Mouse (Mus musculus): ENCODE data around the gene Vac14. TPM values are rescaled to one million over a fixed set of nuclear protein-coding genes. Genes with fewer than 3 reads are reported as not detected.

The Vac14 gene
- polyA plus RNA-seq, 1 experiment = 26.8 TPM

- H3ac ChIP-seq (ENCODE audit: control insufficient read depth, insufficient read length) = no peak overlapping the region
- peak overlapping the region; percentile 91 for H3K4me3 ChIP-seq
- no peak for TF ChIP-seq CEBPB (IDR thresholded peaks at IDR 0.05; ENCODE audit: insufficient read depth, poor library complexity, severe bottlenecking)
- TF ChIP-seq REST (IDR thresholded peaks at IDR 0.05; ENCODE audit: insufficient read depth, insufficient read length) = no peak
- TF ChIP-seq TCF12 (IDR thresholded peaks at IDR 0.05; ENCODE audit: insufficient read depth, poor library complexity, severe bottlenecking) = no peak
- TF ChIP-seq E2F4 (IDR thresholded peaks at IDR 0.05; ENCODE audit: insufficient read depth) = no peak
- no peak for TF ChIP-seq POLR2A (IDR thresholded peaks at IDR 0.05; ENCODE audit: insufficient read length, low read depth)
- TF ChIP-seq USF1 (IDR thresholded peaks at IDR 0.05; ENCODE audit: low read depth) = no peak
- TF ChIP-seq SRF (IDR thresholded peaks at IDR 0.05; ENCODE audit: control insufficient read depth, insufficient read length, low read depth) = no peak
- no peaks in the 10 kb centered on the region for H3K27me3 ChIP-seq (ENCODE audit: control insufficient read depth, insufficient read depth, insufficient read length)
- H3K79me2 ChIP-seq (ENCODE audit: control insufficient read depth, insufficient read depth) = peaks cover 33% of the 10 kb centered on the region
- peak overlapping the region; percentile 87 for H3K4me2 ChIP-seq (ENCODE audit: low read depth)
- no peaks in the 10 kb centered on the region for H3K36me3 ChIP-seq (ENCODE audit: control insufficient read depth, insufficient read depth)
Measured at GRCm38 (mm10) chr8:110719898-110720653, 101.7 kb downstream of the Vac14 start.

- TF ChIP-seq REST (IDR thresholded peaks at IDR 0.05; ENCODE audit: insufficient read depth, insufficient read length) = peak; percentile 28
- TF ChIP-seq MYOG (IDR thresholded peaks at IDR 0.05; ENCODE audit: control insufficient read depth in 1 of 3, insufficient read depth in 1 of 3, insufficient read length in 2 of 3, low read depth in 2 of 3) = peak in 1 of 3 experiments; percentile 4
- TF ChIP-seq USF1 (IDR thresholded peaks at IDR 0.05; ENCODE audit: low read depth) = peak; percentile 74
- TF ChIP-seq POLR2A (IDR thresholded peaks at IDR 0.05; ENCODE audit: insufficient read length, low read depth) = peak; percentile 66
- no peak for TF ChIP-seq MYOD1 (IDR thresholded peaks at IDR 0.05; ENCODE audit: control insufficient read depth in 1 of 3, insufficient read length in 2 of 3, low read depth in 2 of 3)
- peak; percentile 45 for TF ChIP-seq POLR2AphosphoS2 (IDR thresholded peaks at IDR 0.05; ENCODE audit: insufficient read length, low read depth)
- H3K4me3 ChIP-seq = peak within 1 kb of the TSS; percentile 91
- no peaks in the 10 kb centered on the region for H3K27me3 ChIP-seq (ENCODE audit: control insufficient read depth, insufficient read depth, insufficient read length)
- H3K79me2 ChIP-seq (ENCODE audit: control insufficient read depth, insufficient read depth) = peaks cover 33% of the 10 kb centered on the region
- H3K36me3 ChIP-seq (ENCODE audit: control insufficient read depth, insufficient read depth) = no peaks in the 10 kb centered on the region
- peak within 1 kb of the TSS; percentile 91 for H3ac ChIP-seq (ENCODE audit: control insufficient read depth, insufficient read length)
- H3K4me2 ChIP-seq (ENCODE audit: low read depth) = peak within 1 kb of the TSS; percentile 87
Measured at GRCm38 (mm10) chr8:110720685-110721598, 102.6 kb downstream of the Vac14 start, which contains the start of gene Mtss1l. Mtss1l (plus strand) TSS chr8:110721476.

- peaks cover 33% of the 10 kb centered on the region for H3K79me2 ChIP-seq (ENCODE audit: control insufficient read depth, insufficient read depth)
- H3K36me3 ChIP-seq (ENCODE audit: control insufficient read depth, insufficient read depth) = no peaks in the 10 kb centered on the region
- TF ChIP-seq TCF12 (IDR thresholded peaks at IDR 0.05; ENCODE audit: insufficient read depth, poor library complexity, severe bottlenecking) (no peak), POLR2AphosphoS2 (IDR thresholded peaks at IDR 0.05; ENCODE audit: insufficient read length, low read depth) (peak; percentile 14), CEBPB (IDR thresholded peaks at IDR 0.05; ENCODE audit: insufficient read depth, poor library complexity, severe bottlenecking) (no peak)
- H3K4me2 ChIP-seq (ENCODE audit: low read depth) = peak overlapping the region; percentile 86
- no peaks in the 10 kb centered on the region for H3K27me3 ChIP-seq (ENCODE audit: control insufficient read depth, insufficient read depth, insufficient read length)
- peak overlapping the region; percentile 91 for H3K4me3 ChIP-seq
- H3ac ChIP-seq (ENCODE audit: control insufficient read depth, insufficient read length) = peak overlapping the region; percentile 91
Measured at GRCm38 (mm10) chr8:110721606-110722413, 103.4 kb downstream of the Vac14 start.

DNA sequence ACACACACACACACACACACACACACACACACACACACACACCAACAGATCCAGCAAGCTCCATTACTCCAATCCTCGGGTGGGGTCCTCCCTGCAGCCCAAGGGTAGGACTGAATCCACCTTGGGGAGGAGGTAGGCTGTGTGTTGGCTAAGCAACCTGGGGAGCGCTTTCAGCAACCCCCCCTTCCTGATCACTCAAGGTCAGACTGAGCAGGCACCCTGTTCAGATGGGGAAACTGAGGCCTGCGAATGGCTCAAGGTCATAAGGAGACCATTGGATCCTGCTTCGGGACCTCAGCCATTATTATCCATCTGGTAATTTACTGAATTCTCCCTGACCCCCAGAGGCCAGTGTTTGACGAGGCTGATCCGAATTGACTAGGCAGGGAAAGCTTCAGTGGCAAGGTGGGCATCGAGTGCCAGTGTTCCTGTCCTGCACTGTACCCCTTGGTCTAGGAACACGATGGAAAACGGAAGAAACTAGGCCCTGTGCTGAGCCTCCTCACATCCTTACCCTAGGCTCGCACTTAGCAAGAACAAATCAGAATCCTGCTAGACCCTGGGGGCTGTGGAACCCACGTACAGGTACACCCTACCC is 104.1 kb downstream of the Vac14 start:
- peaks cover 33% of the 10 kb centered on the region for H3K79me2 ChIP-seq (ENCODE audit: control insufficient read depth, insufficient read depth)
- H3K4me2 ChIP-seq (ENCODE audit: low read depth) = peak overlapping the region; percentile 86
- peak overlapping the region; percentile 91 for H3ac ChIP-seq (ENCODE audit: control insufficient read depth, insufficient read length)
- H3K4me3 ChIP-seq = peak overlapping the region; percentile 91
- H3K27me3 ChIP-seq (ENCODE audit: control insufficient read depth, insufficient read depth, insufficient read length) = no peaks in the 10 kb centered on the region
- no peak for TF ChIP-seq POLR2AphosphoS2 (IDR thresholded peaks at IDR 0.05; ENCODE audit: insufficient read length, low read depth)
- H3K36me3 ChIP-seq (ENCODE audit: control insufficient read depth, insufficient read depth) = no peaks in the 10 kb centered on the region

DNA sequence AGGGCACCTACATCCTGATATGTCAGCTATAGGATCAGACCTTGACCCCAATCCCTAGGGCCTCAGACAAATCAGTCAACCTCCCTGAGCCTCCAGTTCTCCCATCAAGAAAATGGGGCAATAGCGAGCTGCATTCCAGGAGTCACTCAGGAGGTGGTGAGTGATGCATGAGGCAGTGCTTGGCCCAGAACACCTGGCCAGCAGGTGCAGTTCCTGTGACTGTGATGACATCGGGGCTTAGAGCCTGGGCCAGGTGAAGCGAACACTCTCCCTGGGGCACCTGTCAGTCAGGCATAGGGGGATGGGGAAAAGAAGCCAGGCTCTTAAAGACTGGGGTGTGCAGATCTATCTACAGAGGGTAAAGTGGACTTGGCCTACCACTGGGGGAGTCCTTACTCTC is 106.1 kb downstream of the Vac14 start:
- TF ChIP-seq MYOD1 (IDR thresholded peaks at IDR 0.05; ENCODE audit: control insufficient read depth in 1 of 3, insufficient read length in 2 of 3, low read depth in 2 of 3) = peak in 1 of 3 experiments; percentile 68
- no peak for TF ChIP-seq TCF12 (IDR thresholded peaks at IDR 0.05; ENCODE audit: insufficient read depth, poor library complexity, severe bottlenecking)
- peak in 1 of 3 experiments; percentile 52 for TF ChIP-seq MYOG (IDR thresholded peaks at IDR 0.05; ENCODE audit: control insufficient read depth in 1 of 3, insufficient read depth in 1 of 3, insufficient read length in 2 of 3, low read depth in 2 of 3)
- peak overlapping the region; percentile 91 for H3K4me3 ChIP-seq
- peaks cover 33% of the 10 kb centered on the region for H3K79me2 ChIP-seq (ENCODE audit: control insufficient read depth, insufficient read depth)
- peak overlapping the region; percentile 86 for H3K4me2 ChIP-seq (ENCODE audit: low read depth)
- H3ac ChIP-seq (ENCODE audit: control insufficient read depth, insufficient read length) = no peak overlapping the region
- no peaks in the 10 kb centered on the region for H3K27me3 ChIP-seq (ENCODE audit: control insufficient read depth, insufficient read depth, insufficient read length)
- peaks cover 5% of the 10 kb centered on the region for H3K36me3 ChIP-seq (ENCODE audit: control insufficient read depth, insufficient read depth)

Data from myocyte (in vitro differentiated cells).